Mouse (Mus musculus) forebrain, embryonic 14.5 days (tissue): ENCODE data around the gene Akt3. TPM values are rescaled to one million over a fixed set of nuclear protein-coding genes. Genes with fewer than 3 reads are reported as not detected.

Experiments used
- ATAC-seq: fragments of 200-750 bp; cut with Nextera tagmentation; 2 replicates; pipeline ENCODE4 v1.8.0; 2017; ENCODE audit warnings: mild to moderate bottlenecking, moderate library complexity
- DNase-seq: peaks from one replicate; pipeline ENCODE4 v3.0.0-alpha.2; 2015; ENCODE audit warnings: low spot score
- H3K27ac ChIP-seq: fragments of 300-500 bp; sonication (generic); 2 replicates; pipeline ENCODE4 v1.5.1; 2014; ENCODE audit warnings: low read depth, mild to moderate bottlenecking, control low read depth, low read length, moderate library complexity
- H3K27me3 ChIP-seq: fragments of 300-500 bp; sonication (generic); replicated peaks from 2 replicates; pipeline ENCODE4 v1.6.1; 2014; ENCODE audit warnings: low read length, control low read depth, mixed read lengths; ENCODE audit not compliant: control insufficient read depth, insufficient read depth
- H3K36me3 ChIP-seq: fragments of 300-500 bp; sonication (generic); 2 replicates; pipeline ENCODE4 v1.6.1; 2014; ENCODE audit warnings: low read length, control low read depth; ENCODE audit not compliant: control insufficient read depth, insufficient read depth
- H3K4me1 ChIP-seq: fragments of 300-500 bp; sonication (generic); 2 replicates; pipeline ENCODE4 v1.6.1; 2014; ENCODE audit warnings: antibody characterized with exemption, low read length, control low read depth; ENCODE audit not compliant: control insufficient read depth, insufficient read depth
- H3K4me2 ChIP-seq: fragments of 300-500 bp; sonication (generic); 2 replicates; pipeline ENCODE4 v1.6.1; 2014; ENCODE audit warnings: mild to moderate bottlenecking, control low read depth, low read length
- H3K4me3 ChIP-seq: fragments of 300-500 bp; sonication (generic); 2 replicates; pipeline ENCODE4 v1.5.1; 2014; ENCODE audit warnings: low read depth, low read length, control low read depth
- H3K9ac ChIP-seq: fragments of 300-500 bp; sonication (generic); 2 replicates; pipeline ENCODE4 v1.6.1; 2014; ENCODE audit warnings: mild to moderate bottlenecking, low read length, control low read depth, moderate library complexity
- H3K9me3 ChIP-seq: fragments of 300-500 bp; sonication (generic); replicated peaks from 2 replicates; pipeline ENCODE4 v1.6.1; 2016; ENCODE audit warnings: low read length, control low read depth, mixed read lengths; ENCODE audit not compliant: control insufficient read depth
- WGBS: fragments of 180-500 bp; shearing (Covaris S2); extraction: QIAGEN DNeasy Blood & Tissue Kit; methylation state at CpG from one replicate; pipeline ENCODE4 v1.1.7; 2014; 5-methylcytosine and 5-hydroxymethylcytosine counted together
- polyA plus RNA-seq: library from polyadenylated mRNA; unstranded; fragments of >200 nt; fragmentation: Nextera tagmentation; extraction: Ambion mirVana; gene quantifications from 2 replicates; pipeline ENCODE4 v1.2.1, GENCODE M21; 2014

Akt3 gene
- polyA plus RNA-seq, 1 experiment from 2014 or later = 39.0 TPM

- Histone ChIP-seq H3K4me1 (no peaks in the 10 kb centered on the region), H3K9ac (no peak overlapping the region), H3K27ac (no peak overlapping the region), H3K36me3 (peaks cover 3% of the 10 kb centered on the region; the same call in 1 of the 2 replicates), H3K9me3 (no peaks in the 10 kb centered on the region), H3K4me2 (no peak overlapping the region), H3K27me3 (no peaks in the 10 kb centered on the region), H3K4me3 (no peak overlapping the region)
- ATAC-seq (no peak), DNase-seq (no peak)
Measured at GRCm38 (mm10) chr1:177231122-177231521, 26.9 kb downstream of the Akt3 start.

- Histone ChIP-seq H3K9me3 (no peaks in the 10 kb centered on the region), H3K4me2 (no peak overlapping the region), H3K27ac (no peak overlapping the region), H3K4me3 (no peak overlapping the region), H3K27me3 (no peaks in the 10 kb centered on the region), H3K36me3 (no peaks in the 10 kb centered on the region), H3K4me1 (peaks cover 5% of the 10 kb centered on the region), H3K9ac (no peak overlapping the region)
- ATAC-seq (peak; percentile 65; the same call in 1 of the 2 replicates), DNase-seq (peak; percentile 67)
- WGBS = 35% methylated on average over 1 of the region's 1 CpGs
Measured at GRCm38 (mm10) chr1:177198978-177199377, 59.0 kb downstream of the Akt3 start.

- DNase-seq (peak; percentile 61), ATAC-seq (0 out of 2 replicates have a peak, but pooled peaks have one; percentile 44)
- Histone ChIP-seq H3K9me3 (no peaks in the 10 kb centered on the region), H3K27me3 (no peaks in the 10 kb centered on the region), H3K4me1 (no peaks in the 10 kb centered on the region), H3K4me3 (no peak overlapping the region), H3K36me3 (no peaks in the 10 kb centered on the region), H3K27ac (no peak overlapping the region), H3K4me2 (no peak overlapping the region), H3K9ac (no peak overlapping the region)
Measured at GRCm38 (mm10) chr1:177195224-177195623, 62.8 kb downstream of the Akt3 start.

GRCm38 (mm10) chr1:177194324-177194723 is 63.7 kb downstream of the Akt3 start:
- Histone ChIP-seq H3K36me3 (no peaks in the 10 kb centered on the region), H3K9ac (no peak overlapping the region), H3K4me2 (no peak overlapping the region), H3K27ac (no peak overlapping the region), H3K27me3 (no peaks in the 10 kb centered on the region), H3K4me3 (no peak overlapping the region), H3K4me1 (no peaks in the 10 kb centered on the region), H3K9me3 (no peaks in the 10 kb centered on the region)
- ATAC-seq (peak; percentile 19; the same call in 1 of the 2 replicates), DNase-seq (no peak)
- WGBS = 65% methylated on average over 1 of the region's 1 CpGs

GRCm38 (mm10) chr1:177191623-177192022 is 66.4 kb downstream of the Akt3 start:
- Histone ChIP-seq H3K9me3 (no peaks in the 10 kb centered on the region), H3K9ac (no peak overlapping the region), H3K27ac (no peak overlapping the region), H3K27me3 (no peaks in the 10 kb centered on the region), H3K36me3 (no peaks in the 10 kb centered on the region), H3K4me2 (no peak overlapping the region), H3K4me1 (no peaks in the 10 kb centered on the region), H3K4me3 (no peak overlapping the region)
- 23% methylated on average over 3 of the region's 3 CpGs for WGBS
- DNase-seq (no peak), ATAC-seq (no peak)

- Histone ChIP-seq H3K4me2 (no peak overlapping the region), H3K27ac (no peak overlapping the region), H3K36me3 (no peaks in the 10 kb centered on the region), H3K4me1 (no peaks in the 10 kb centered on the region), H3K9ac (no peak overlapping the region), H3K27me3 (no peaks in the 10 kb centered on the region), H3K9me3 (no peaks in the 10 kb centered on the region), H3K4me3 (no peak overlapping the region)
- ATAC-seq = no peak
- DNase-seq = no peak
- 96% methylated on average over 1 of the region's 1 CpGs for WGBS
Measured at GRCm38 (mm10) chr1:177190358-177190757, 67.6 kb downstream of the Akt3 start.

- H3K9ac ChIP-seq = no peak overlapping the region
- WGBS = 13% methylated on average over 3 of the region's 3 CpGs
- ATAC-seq (peak; percentile 91), DNase-seq (peak; percentile 93)
- H3K4me3 ChIP-seq = no peak overlapping the region
- 0 out of 2 replicates have a peak, but pooled peaks cover 4% of the 10 kb centered on the region for H3K36me3 ChIP-seq
- H3K9me3 ChIP-seq = no peaks in the 10 kb centered on the region
- H3K27me3 ChIP-seq = no peaks in the 10 kb centered on the region
- H3K4me1 ChIP-seq = no peaks in the 10 kb centered on the region
- H3K4me2 ChIP-seq = no peak overlapping the region
- H3K27ac ChIP-seq = no peak overlapping the region
Measured at GRCm38 (mm10) chr1:177188708-177189107, 69.3 kb downstream of the Akt3 start.

GRCm38 (mm10) chr1:177186751-177187150 is 71.3 kb downstream of the Akt3 start:
- Histone ChIP-seq H3K9ac (no peak overlapping the region), H3K9me3 (no peaks in the 10 kb centered on the region), H3K27me3 (no peaks in the 10 kb centered on the region), H3K36me3 (0 out of 2 replicates have a peak, but pooled peaks cover 4% of the 10 kb centered on the region), H3K4me3 (no peak overlapping the region), H3K4me1 (no peaks in the 10 kb centered on the region), H3K27ac (no peak overlapping the region), H3K4me2 (no peak overlapping the region)
- ATAC-seq (no peak), DNase-seq (no peak)
- whole genome bisulfite sequencing = 11% methylated on average over 2 of the region's 2 CpGs

- WGBS = 92% methylated on average over 2 of the region's 2 CpGs
- H3K4me2 ChIP-seq = no peak overlapping the region
- 0 out of 2 replicates have a peak, but pooled peaks cover 2% of the 10 kb centered on the region for H3K36me3 ChIP-seq
- no peak overlapping the region for H3K9ac ChIP-seq
- H3K27me3 ChIP-seq = no peaks in the 10 kb centered on the region
- DNase-seq = no peak
- no peak overlapping the region for H3K27ac ChIP-seq
- ATAC-seq = no peak
- peaks cover 7% of the 10 kb centered on the region for H3K4me1 ChIP-seq
- no peak overlapping the region for H3K4me3 ChIP-seq
- no peaks in the 10 kb centered on the region for H3K9me3 ChIP-seq
Measured at GRCm38 (mm10) chr1:177179635-177180034, 78.4 kb downstream of the Akt3 start.
